Mouse (Mus musculus) T-cell, adult 66 days (primary cell): Measurements from ENCODE around the gene Gtf3a. TPM values are rescaled to one million over a fixed set of nuclear protein-coding genes. Genes with fewer than 3 reads are reported as not detected.

Source experiments
- total RNA-seq, 2 experiments: library from RNA; stranded (reverse); gene quantifications; 3 replicates in 1 of 2; 4 replicates in 1 of 2; pipeline ENCODE4 v1.2.4; 2023

Gtf3a gene
- total RNA-seq = 10 to 100 TPM; 35.2 to 36.7 TPM

DNA sequence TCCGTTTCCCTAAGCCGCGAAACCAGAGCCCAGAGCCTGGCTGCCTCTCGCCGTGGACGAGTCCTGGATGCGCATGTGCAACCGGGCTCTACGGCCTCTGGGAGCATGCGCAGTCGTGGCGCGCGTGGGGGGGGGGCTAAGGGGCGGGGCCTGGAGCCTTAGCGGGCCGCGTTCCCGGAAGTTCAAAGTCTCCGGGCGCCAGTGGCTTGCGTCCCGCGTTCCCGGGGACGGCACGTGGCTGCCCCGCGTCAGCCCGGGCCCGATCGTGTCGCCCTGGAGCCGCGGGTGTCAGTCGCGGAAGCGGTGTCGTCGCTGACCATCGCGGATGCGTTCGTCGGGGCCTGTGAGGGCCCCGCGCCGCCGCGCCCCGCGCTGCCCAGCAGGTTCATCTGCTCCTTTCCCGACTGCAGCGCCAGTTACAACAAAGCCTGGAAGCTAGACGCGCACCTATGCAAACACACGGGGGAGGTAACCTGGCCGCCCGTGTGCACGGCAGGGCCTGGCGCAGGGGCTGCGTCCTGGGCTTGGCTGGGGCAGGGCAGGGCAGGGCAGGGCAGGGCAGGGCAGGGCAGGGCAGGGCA lies at the start of gene Gtf3a:
Gene Gtf3a (plus strand): TSS at position 150 of the 581 bp plus-strand sequence.

DNA sequence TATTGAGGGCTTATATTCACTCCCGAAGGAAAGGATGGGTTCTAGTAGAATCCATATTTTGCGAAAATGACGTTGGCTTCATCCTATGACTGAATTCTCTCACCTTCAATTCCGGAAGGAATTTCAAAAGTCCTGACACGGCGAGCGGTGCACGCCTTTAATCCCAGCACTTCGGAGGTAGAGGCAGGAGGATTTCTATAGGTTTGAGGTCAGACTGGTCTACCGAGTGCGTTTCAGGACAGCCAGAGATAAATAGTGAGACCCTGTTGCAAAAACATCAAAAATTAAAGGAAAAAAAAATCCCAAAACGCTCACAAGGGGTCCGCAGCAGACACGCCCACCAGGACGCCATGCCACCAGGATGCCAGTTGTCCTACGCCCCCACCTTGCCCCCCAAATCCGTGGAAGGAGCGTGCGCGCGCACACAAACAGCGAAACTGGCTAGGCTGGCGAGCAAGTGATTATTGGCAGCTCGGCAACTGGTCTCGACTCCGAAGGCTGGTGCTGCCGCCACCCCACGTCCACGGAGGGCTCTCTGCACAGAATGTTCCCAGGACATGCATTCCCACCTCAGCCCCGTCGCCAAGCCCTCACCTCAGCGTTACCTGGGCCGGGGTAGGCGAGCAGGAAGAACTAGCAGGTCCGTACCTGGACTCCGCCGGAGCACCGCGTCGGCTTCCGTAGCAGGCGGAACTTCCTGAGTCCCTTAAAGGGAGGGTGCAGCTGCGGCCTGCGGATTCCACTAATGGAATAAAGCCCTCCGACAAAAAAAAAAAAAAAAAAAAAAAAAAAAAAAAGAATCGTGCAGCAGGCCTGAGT lies 14.9 kb downstream of the Gtf3a start, which contains the start of gene Mtif3:
Gene Mtif3 (minus strand): TSS at position 683 of the 819 bp plus-strand sequence.

Other genes with a start within 250 kb of the Gtf3a start
- gene Usp12, start 153.7 kb upstream of the Gtf3a start, total RNA-seq = 10 to 100 TPM; 36.1 to 41.9 TPM
- 100 to 1,000 TPM; 786 to 850 TPM for gene Rpl21, start 115.8 kb upstream of the Gtf3a start, total RNA-seq
- 1 to 10 TPM in 1 of 2 experiments, not detected in 1; 1.4 TPM for gene Rasl11a, start 103.6 kb upstream of the Gtf3a start, total RNA-seq
- gene Mtif3, start 15.1 kb downstream of the Gtf3a start, total RNA-seq = 10 to 100 TPM; 17.1 to 19.5 TPM
- gene Lnx2, start 127.9 kb downstream of the Gtf3a start, total RNA-seq = 10 to 100 TPM; 20.8 to 22.7 TPM
- gene Polr1d, start 128.4 kb downstream of the Gtf3a start, total RNA-seq = 100 to 1,000 TPM; 114 to 116 TPM
- gene Gsx1, start 240.0 kb downstream of the Gtf3a start, total RNA-seq = not detected